Mouse (Mus musculus) liver, adult 2 months (tissue): Measurements from ENCODE around the gene N4bp2l2. TPM values are rescaled to one million over a fixed set of nuclear protein-coding genes. Genes with fewer than 3 reads are reported as not detected.
"Not testable (repeated sequence)": the region's sequence is repeated elsewhere in the genome, so short reads cannot be mapped to it uniquely, and the experiment has no call there.

ENCODE experiments used
- DNase-seq: peaks from one replicate; pipeline ENCODE4 v3.0.0-alpha.2; 2011; ENCODE audit warnings: low read depth, low spot score; ENCODE audit errors: extremely low read depth
- H3K27ac ChIP-seq: fragments of 200-500 bp; replicated peaks from 2 replicates; pipeline ENCODE4 v1.5.1; 2012; ENCODE audit warnings: low read depth, mild to moderate bottlenecking, control low read depth, inconsistent platforms, low read length; ENCODE audit not compliant: insufficient read depth
- H3K27me3 ChIP-seq: fragments of 200-500 bp; 2 replicates; pipeline ENCODE4 v1.6.1; 2012; ENCODE audit warnings: mild to moderate bottlenecking, moderate library complexity, low read length, inconsistent platforms; ENCODE audit not compliant: control insufficient read depth, insufficient read depth
- H3K36me3 ChIP-seq: fragments of 200-500 bp; 2 replicates; pipeline ENCODE4 v1.6.1; 2012; ENCODE audit warnings: low read length, inconsistent platforms; ENCODE audit not compliant: control insufficient read depth, insufficient read depth
- H3K4me1 ChIP-seq: fragments of 200-500 bp; 2 replicates; pipeline ENCODE4 v1.6.1; 2011; ENCODE audit warnings: low read length; ENCODE audit not compliant: control insufficient read depth, insufficient read depth
- H3K4me3 ChIP-seq: fragments of 200-500 bp; 2 replicates; pipeline ENCODE4 v1.5.1; 2011; ENCODE audit warnings: low read depth, mild to moderate bottlenecking, control low read depth, low read length, moderate library complexity; ENCODE audit not compliant: insufficient read depth
- H3K79me2 ChIP-seq: fragments of 200-500 bp; 2 replicates; pipeline ENCODE4 v1.6.1; 2012; ENCODE audit warnings: inconsistent platforms, mild to moderate bottlenecking, low read length, moderate library complexity; ENCODE audit not compliant: control insufficient read depth, insufficient read depth
- H3K9ac ChIP-seq: fragments of 200-500 bp; 2 replicates; pipeline ENCODE4 v1.6.1; 2012; ENCODE audit warnings: low read depth, mild to moderate bottlenecking, control low read depth, inconsistent platforms, low read length
- CTCF ChIP-seq: fragments of 200-500 bp; IDR thresholded peaks from 2 replicates; pipeline ENCODE4 v1.5.1; 2011; ENCODE audit warnings: low read depth, low read length, control low read depth
- POLR2A ChIP-seq: fragments of 200-500 bp; IDR thresholded peaks from 2 replicates; pipeline ENCODE4 v1.6.1; 2011; ENCODE audit warnings: low read length, control low read depth; ENCODE audit not compliant: insufficient read depth; ENCODE audit errors: extremely low read depth
- WGBS: fragments of 180-500 bp; shearing (Covaris S2); methylation state at CpG from one replicate; pipeline ENCODE4 v1.1.7; 2018; 5-methylcytosine and 5-hydroxymethylcytosine counted together
- polyA plus RNA-seq: library from polyadenylated mRNA; depleted of rRNA; stranded (reverse); fragments of >200 nt; gene quantifications from 2 replicates; pipeline ENCODE4 v1.2.3, GENCODE M21; 2012
- total RNA-seq: library from RNA; depleted of rRNA; stranded (reverse); fragments of >200 nt; gene quantifications from 2 replicates; pipeline ENCODE4 v1.2.3, GENCODE M21; 2014

Gene N4bp2l2
- total and polyA plus RNA-seq, 2 experiments = 6.9 to 60.5 TPM

DNA sequence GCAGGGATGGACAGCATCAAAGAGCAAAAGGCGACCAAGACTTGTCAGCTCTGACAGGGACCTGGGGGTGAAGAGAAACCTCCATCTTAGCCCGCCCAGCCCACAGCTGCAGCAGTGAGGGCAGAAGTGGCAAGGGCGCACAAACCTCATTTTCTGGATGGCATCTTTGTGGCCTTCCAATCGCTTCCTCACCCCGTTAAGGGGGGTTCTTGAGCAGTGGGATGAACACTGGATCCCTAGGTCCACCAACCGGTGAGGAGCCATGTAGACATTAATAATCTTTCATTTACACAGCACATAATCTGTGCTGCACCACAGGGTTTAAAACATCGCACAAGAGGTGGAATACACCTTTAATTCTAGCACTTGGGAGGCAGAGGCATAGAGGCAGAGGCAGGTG, 6.4 kb upstream of the N4bp2l2 start:
- Histone ChIP-seq H3K4me1 (peaks cover 3% of the 10 kb centered on the region; the same call in 1 of the 2 replicates), H3K9ac (no peak overlapping the region), H3K79me2 (peaks cover 10% of the 10 kb centered on the region), H3K4me3 (no peak overlapping the region), H3K27ac (no peak overlapping the region), H3K36me3 (no peaks in the 10 kb centered on the region), H3K27me3 (no peaks in the 10 kb centered on the region)
- DNase-seq = no peak
- TF ChIP-seq CTCF (no peak), POLR2A (no peak)
- 91% methylated on average over 7 of the region's 7 CpGs for WGBS

DNA sequence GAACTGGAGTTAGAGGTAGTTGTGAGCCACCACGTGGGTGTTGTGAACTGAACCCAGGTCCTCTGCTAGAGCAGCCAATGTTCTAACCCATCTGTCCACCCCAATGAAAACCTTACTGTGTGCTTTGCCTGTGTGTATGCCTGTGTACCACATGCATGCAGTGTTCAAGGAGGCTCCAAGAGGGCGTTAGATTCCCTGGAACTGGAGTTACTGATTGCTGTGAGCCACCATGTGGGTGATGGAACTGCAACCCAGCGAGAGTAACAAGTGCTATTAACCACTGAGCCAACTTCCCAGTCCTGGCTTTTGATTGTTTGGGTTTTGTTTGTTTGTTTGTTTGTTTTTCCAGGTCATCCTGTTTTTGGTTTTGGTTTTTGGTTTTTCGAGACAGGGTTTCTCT, 2.7 kb upstream of the N4bp2l2 start:
- DNase-seq = no peak
- Histone ChIP-seq H3K9ac (no peak overlapping the region), H3K36me3 (no peaks in the 10 kb centered on the region), H3K79me2 (peaks cover 8% of the 10 kb centered on the region; the same call in 1 of the 2 replicates), H3K4me3 (no peak overlapping the region), H3K27ac (no peak overlapping the region), H3K4me1 (peaks cover 3% of the 10 kb centered on the region; the same call in 1 of the 2 replicates), H3K27me3 (no peaks in the 10 kb centered on the region)
- WGBS = 66% methylated on average over 4 of the region's 4 CpGs
- TF ChIP-seq POLR2A (no peak), CTCF (no peak)

GRCm38 (mm10) chr5:150665132-150665954, 640 bp downstream of the N4bp2l2 start:
- H3K9ac ChIP-seq = peak overlapping the region; percentile 98
- WGBS = under 1% methylated on average over 52 of the region's 52 CpGs

GRCm38 (mm10) chr5:150664794-150665131, 1.2 kb downstream of the N4bp2l2 start:
- DNase-seq = peak; percentile 50
- Histone ChIP-seq H3K79me2 (peaks cover 21% of the 10 kb centered on the region; the same call in 1 of the 2 replicates), H3K27me3 (no peaks in the 10 kb centered on the region), H3K27ac (peak overlapping the region; percentile 97), H3K36me3 (peaks cover 15% of the 10 kb centered on the region), H3K4me1 (peaks cover 10% of the 10 kb centered on the region; the same call in 1 of the 2 replicates), H3K4me3 (peak overlapping the region; percentile 98), H3K9ac (peak overlapping the region; percentile 98)
- TF ChIP-seq CTCF (no peak), POLR2A (no peak)
- WGBS = 1% methylated on average over 10 of the region's 10 CpGs

More at GRCm38 (mm10) chr5:150665132-150665954, 640 bp downstream of the N4bp2l2 start:
- Histone ChIP-seq H3K79me2 (peaks cover 21% of the 10 kb centered on the region; the same call in 1 of the 2 replicates), H3K27me3 (no peaks in the 10 kb centered on the region), H3K36me3 (peaks cover 13% of the 10 kb centered on the region), H3K4me1 (peaks cover 10% of the 10 kb centered on the region; the same call in 1 of the 2 replicates), H3K4me3 (peak overlapping the region; percentile 98), H3K27ac (peak overlapping the region; percentile 97)
- peak; percentile 100 for DNase-seq
- TF ChIP-seq CTCF (peak; percentile 90), POLR2A (no peak)

- peaks cover 13% of the 10 kb centered on the region; the same call in 1 of the 2 replicates for H3K4me1 ChIP-seq
- not testable (repeated sequence) for H3K4me3 ChIP-seq, H3K9ac ChIP-seq, H3K27me3 ChIP-seq, DNase-seq, H3K27ac ChIP-seq
- H3K79me2 ChIP-seq = peaks cover 21% of the 10 kb centered on the region; the same call in 1 of the 2 replicates
- WGBS = 41% methylated on average over 7 of the region's 7 CpGs
- H3K36me3 ChIP-seq = peaks cover 17% of the 10 kb centered on the region
These were observed 2.1 kb downstream of the N4bp2l2 start for GRCm38 (mm10) chr5:150663926-150664325.

GRCm38 (mm10) chr5:150660296-150660695, 5.7 kb downstream of the N4bp2l2 start:
- H3K4me3 ChIP-seq, H3K9ac ChIP-seq, H3K27ac ChIP-seq, H3K27me3 ChIP-seq, DNase-seq: not testable (repeated sequence)
- peaks cover 26% of the 10 kb centered on the region; the same call in 1 of the 2 replicates for H3K79me2 ChIP-seq
- H3K4me1 ChIP-seq = peaks cover 25% of the 10 kb centered on the region
- H3K36me3 ChIP-seq = peaks cover 18% of the 10 kb centered on the region
- 86% methylated on average over 3 of the region's 3 CpGs for WGBS

DNA sequence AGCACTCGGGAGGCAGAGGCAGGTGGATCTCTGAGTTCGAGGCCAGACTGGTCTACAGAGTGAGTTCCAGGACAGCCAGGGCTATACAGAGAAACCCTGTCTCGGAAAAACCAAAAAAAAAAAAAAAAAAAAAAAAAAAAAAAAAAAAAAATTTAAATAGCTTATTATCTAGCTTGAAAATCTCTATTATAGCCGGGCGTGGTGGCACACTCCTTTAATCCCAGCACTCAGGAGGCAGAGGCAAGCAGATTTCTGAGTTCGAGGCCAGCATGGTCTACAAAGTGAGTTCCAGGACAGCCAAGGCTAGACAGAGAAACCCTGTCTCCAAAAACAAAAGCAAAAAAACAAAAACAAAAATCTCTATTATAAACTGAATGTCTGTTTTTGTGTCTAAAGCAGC, 6.6 kb downstream of the N4bp2l2 start:
- not testable (repeated sequence) for H3K9ac ChIP-seq, H3K4me3 ChIP-seq, H3K27me3 ChIP-seq, H3K27ac ChIP-seq, DNase-seq
- Histone ChIP-seq H3K79me2 (peaks cover 24% of the 10 kb centered on the region; the same call in 1 of the 2 replicates), H3K36me3 (peaks cover 18% of the 10 kb centered on the region), H3K4me1 (peaks cover 26% of the 10 kb centered on the region)
- 88% methylated on average over 6 of the region's 6 CpGs for WGBS
